Mouse (Mus musculus): ENCODE data around the gene P2rx7. TPM values are rescaled to one million over a fixed set of nuclear protein-coding genes. Genes with fewer than 3 reads are reported as not detected.

The P2rx7 gene
- 5.7 and 6.1 TPM in 2 replicates for polyA plus RNA-seq (2015; fragmentation: Nextera tagmentation; extraction: Ambion mirVana)

DNA sequence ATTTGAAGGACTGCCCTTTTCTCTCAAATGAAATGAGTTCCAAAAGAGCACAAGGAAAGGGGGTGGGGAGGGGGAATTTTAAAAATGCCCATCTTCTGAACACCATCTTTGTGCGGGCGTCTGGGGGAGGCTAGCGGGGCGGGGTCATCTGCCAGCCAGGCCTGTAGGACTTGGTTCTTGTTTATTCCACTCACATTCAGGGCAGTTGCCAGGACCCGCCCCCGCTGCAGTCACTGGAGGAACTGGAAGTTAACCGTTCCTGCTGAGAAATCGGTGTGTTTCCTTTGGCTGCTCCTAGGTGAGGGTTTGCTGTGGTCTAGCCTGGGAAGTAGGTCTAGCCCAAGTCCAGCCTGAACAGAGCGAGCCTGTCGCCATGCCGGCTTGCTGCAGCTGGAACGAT, at the start of gene P2rx7:
TSS of gene P2rx7 (plus strand) at position 211 of the 400 bp plus-strand sequence.
- H3K4me3 ChIP-seq = peak within 1 kb of the TSS; percentile 20
- H3K27ac ChIP-seq (replicated peaks) = peak within 1 kb of the TSS; percentile 68
- no peaks in the 10 kb centered on the region for H3K27me3 ChIP-seq
- H3K4me2 ChIP-seq = peak within 1 kb of the TSS; percentile 43
- H3K36me3 ChIP-seq = no peaks in the 10 kb centered on the region
- WGBS = 61% methylated on average over 12 of the region's 12 CpGs
- peak within 1 kb of the TSS; percentile 17; the same call in 1 of the 2 replicates for H3K9ac ChIP-seq
- peak; percentile 75 for ATAC-seq (ENCODE audit: low FRiP score, low read depth)
- H3K4me1 ChIP-seq (replicated peaks) = peaks cover 9% of the 10 kb centered on the region; the same call in 1 of the 2 replicates
- no peaks in the 10 kb centered on the region for H3K9me3 ChIP-seq

- Histone ChIP-seq H3K36me3 (peaks cover 66% of the 10 kb centered on the region), H3K27ac (replicated peaks) (no peak overlapping the region)
- 96% methylated on average over 4 of the region's 4 CpGs for WGBS
These were observed 48.2 kb upstream of the P2rx7 start for GRCm38 (mm10) chr5:122595470-122595869.

GRCm38 (mm10) chr5:122602233-122602632, 41.5 kb upstream of the P2rx7 start:
- Histone ChIP-seq H3K4me1 (replicated peaks) (no peaks in the 10 kb centered on the region), H3K4me2 (no peak overlapping the region), H3K4me3 (no peak overlapping the region), H3K27ac (replicated peaks) (no peak overlapping the region), H3K36me3 (peaks cover 71% of the 10 kb centered on the region), H3K9ac (no peak overlapping the region), H3K9me3 (no peaks in the 10 kb centered on the region), H3K27me3 (no peaks in the 10 kb centered on the region)
- ATAC-seq (ENCODE audit: low FRiP score, low read depth) = no peak
- 82% methylated on average over 11 of the region's 11 CpGs for WGBS

More at GRCm38 (mm10) chr5:122595470-122595869, 48.2 kb upstream of the P2rx7 start:
- H3K4me1 ChIP-seq (replicated peaks) = no peaks in the 10 kb centered on the region
- H3K4me3 ChIP-seq = no peak overlapping the region
- H3K9me3 ChIP-seq = no peaks in the 10 kb centered on the region
- no peaks in the 10 kb centered on the region for H3K27me3 ChIP-seq
- H3K9ac ChIP-seq = no peak overlapping the region
- no peak for ATAC-seq (ENCODE audit: low FRiP score, low read depth)
- no peak overlapping the region for H3K4me2 ChIP-seq

DNA sequence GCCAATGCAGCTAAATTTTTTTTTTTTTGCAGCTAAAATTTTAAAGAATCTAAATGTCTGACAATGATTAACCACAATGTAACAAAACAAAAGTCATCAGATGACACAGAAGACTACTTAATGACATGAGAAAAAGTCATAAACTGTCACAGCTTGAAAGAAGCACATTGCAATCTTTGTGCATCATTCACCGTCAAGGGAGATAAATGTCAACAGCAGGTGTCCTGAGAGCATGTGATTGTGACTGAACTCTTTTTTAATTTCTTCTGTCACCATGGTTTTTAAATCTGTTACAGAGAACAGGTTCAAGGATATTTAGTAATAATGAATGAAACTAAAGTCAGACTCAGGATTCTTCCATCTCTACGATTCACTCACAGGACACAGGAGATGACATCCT, 38.8 kb upstream of the P2rx7 start:
- no peaks in the 10 kb centered on the region for H3K4me1 ChIP-seq (replicated peaks)
- H3K27ac ChIP-seq (replicated peaks) = no peak overlapping the region
- H3K4me3 ChIP-seq = no peak overlapping the region
- no peak overlapping the region for H3K9ac ChIP-seq
- whole genome bisulfite sequencing = 58% methylated on average over 2 of the region's 2 CpGs
- no peaks in the 10 kb centered on the region for H3K27me3 ChIP-seq
- peaks cover 66% of the 10 kb centered on the region for H3K36me3 ChIP-seq
- no peaks in the 10 kb centered on the region for H3K9me3 ChIP-seq
- ATAC-seq (ENCODE audit: low FRiP score, low read depth) = no peak
- H3K4me2 ChIP-seq = no peak overlapping the region

GRCm38 (mm10) chr5:122611651-122612050, 32.1 kb upstream of the P2rx7 start:
- peak overlapping the region; percentile 1; the same call in 1 of the 2 replicates for H3K27ac ChIP-seq (replicated peaks)
- ATAC-seq (ENCODE audit: low FRiP score, low read depth) = no peak
- peaks cover 28% of the 10 kb centered on the region for H3K36me3 ChIP-seq
- H3K4me2 ChIP-seq = no peak overlapping the region
- no peak overlapping the region for H3K9ac ChIP-seq
- H3K4me3 ChIP-seq = no peak overlapping the region
- H3K4me1 ChIP-seq (replicated peaks) = peaks cover 9% of the 10 kb centered on the region
- no peaks in the 10 kb centered on the region for H3K27me3 ChIP-seq
- H3K9me3 ChIP-seq = no peaks in the 10 kb centered on the region
- WGBS = 65% methylated on average over 5 of the region's 5 CpGs

DNA sequence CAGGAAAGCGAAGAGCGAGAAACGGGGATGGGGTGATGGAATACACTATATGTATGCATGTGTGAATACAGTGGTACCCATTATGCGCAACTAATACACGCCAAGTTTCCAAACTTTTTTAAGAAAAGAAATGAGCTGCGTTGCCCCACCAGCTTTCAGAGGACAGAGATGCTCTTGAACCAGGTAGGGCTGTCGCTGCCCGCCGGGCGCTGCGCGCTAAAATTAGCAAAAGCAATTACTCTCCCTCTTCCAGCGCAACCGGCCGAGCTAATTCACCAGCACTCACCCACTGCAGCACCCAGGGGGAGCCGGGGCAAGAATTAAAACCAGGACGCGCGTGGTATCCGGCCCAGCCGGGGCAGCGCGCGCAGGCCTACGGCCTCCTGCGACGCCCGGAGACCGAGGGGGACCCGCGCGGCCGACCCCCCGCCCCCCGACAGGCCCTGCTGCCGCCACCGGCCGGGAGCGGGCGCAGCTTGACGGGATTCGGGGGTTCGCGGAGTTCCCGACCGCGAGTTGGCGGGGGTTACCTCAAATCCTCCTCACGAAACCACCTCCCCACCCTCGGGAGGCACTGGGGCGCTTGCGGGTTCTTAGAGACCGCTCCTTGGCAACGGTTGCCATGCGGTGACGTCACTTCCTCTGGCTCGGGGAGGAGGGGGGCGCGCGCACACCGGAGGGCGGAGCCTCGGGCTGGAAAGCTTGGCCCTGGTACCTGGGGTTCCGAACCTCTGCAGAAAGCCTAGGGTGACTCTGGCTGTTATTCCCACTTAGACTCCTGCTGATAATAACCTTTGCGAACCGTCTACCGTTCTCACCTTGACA, 29.6 kb upstream of the P2rx7 start, which contains the start of gene Ift81:
TSS of gene Ift81 (minus strand) at position 611 of the 825 bp plus-strand sequence.
- Histone ChIP-seq H3K27me3 (no peaks in the 10 kb centered on the region), H3K27ac (replicated peaks) (peak within 1 kb of the TSS; percentile 95), H3K36me3 (peaks cover 10% of the 10 kb centered on the region; the same call in 1 of the 2 replicates), H3K4me3 (peak within 1 kb of the TSS; percentile 93), H3K4me1 (replicated peaks) (peaks cover 9% of the 10 kb centered on the region), H3K9me3 (no peaks in the 10 kb centered on the region), H3K9ac (peak within 1 kb of the TSS; percentile 90), H3K4me2 (peak within 1 kb of the TSS; percentile 75)
- under 1% methylated on average over 67 of the region's 67 CpGs for WGBS
- peak; percentile 94 for ATAC-seq (ENCODE audit: low FRiP score, low read depth)

- H3K27me3 ChIP-seq = no peaks in the 10 kb centered on the region
- 69% methylated on average over 5 of the region's 5 CpGs for WGBS
- no peak overlapping the region for H3K27ac ChIP-seq (replicated peaks)
- no peak for ATAC-seq (ENCODE audit: low FRiP score, low read depth)
- no peak overlapping the region for H3K4me2 ChIP-seq
- H3K36me3 ChIP-seq = no peaks in the 10 kb centered on the region
- H3K9me3 ChIP-seq = no peaks in the 10 kb centered on the region
- H3K4me3 ChIP-seq = no peak overlapping the region
- H3K4me1 ChIP-seq (replicated peaks) = peaks cover 13% of the 10 kb centered on the region
- H3K9ac ChIP-seq = no peak overlapping the region
These were observed 26.0 kb upstream of the P2rx7 start for GRCm38 (mm10) chr5:122617718-122618117.

DNA sequence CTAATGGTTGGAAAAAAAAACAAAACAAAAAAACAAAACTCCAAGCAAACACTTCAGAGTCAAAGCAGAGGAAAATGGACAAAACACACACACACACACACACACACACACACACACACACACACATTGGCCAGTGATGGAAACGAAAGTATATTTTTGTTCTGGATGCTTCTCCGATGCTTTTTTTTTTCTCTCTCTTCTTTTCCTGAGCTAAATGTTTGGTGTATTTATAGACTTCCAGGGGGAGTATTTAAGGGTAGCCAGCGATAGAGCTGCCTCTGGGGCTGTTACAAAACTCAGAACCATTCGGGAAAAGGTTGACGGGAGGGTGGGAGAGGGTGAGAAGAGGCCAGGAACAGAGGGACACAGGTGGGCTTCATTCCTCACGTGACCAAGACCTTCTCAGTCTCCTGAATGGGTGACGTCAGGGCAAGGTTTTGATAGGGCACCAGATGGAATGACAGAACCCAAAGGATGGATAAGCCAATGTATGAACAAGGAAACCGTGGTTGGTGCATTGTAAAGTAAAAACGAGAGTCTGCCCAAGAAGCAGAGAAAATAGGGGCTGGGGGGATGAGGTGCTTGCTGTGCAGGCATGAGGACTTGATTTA, 23.9 kb upstream of the P2rx7 start:
- Histone ChIP-seq H3K4me3 (no peak overlapping the region), H3K4me1 (replicated peaks) (peaks cover 9% of the 10 kb centered on the region; the same call in 1 of the 2 replicates), H3K4me2 (no peak overlapping the region), H3K36me3 (no peaks in the 10 kb centered on the region), H3K27me3 (no peaks in the 10 kb centered on the region), H3K27ac (replicated peaks) (no peak overlapping the region), H3K9ac (no peak overlapping the region), H3K9me3 (no peaks in the 10 kb centered on the region)
- 80% methylated on average over 9 of the region's 9 CpGs for WGBS
- no peak for ATAC-seq (ENCODE audit: low FRiP score, low read depth)

GRCm38 (mm10) chr5:122621376-122621886, 22.3 kb upstream of the P2rx7 start:
- H3K36me3 ChIP-seq = no peaks in the 10 kb centered on the region
- no peak overlapping the region for H3K9ac ChIP-seq
- H3K27me3 ChIP-seq = no peaks in the 10 kb centered on the region
- H3K4me1 ChIP-seq (replicated peaks) = peaks cover 9% of the 10 kb centered on the region; the same call in 1 of the 2 replicates
- ATAC-seq (ENCODE audit: low FRiP score, low read depth) = peak; percentile 82; the same call in 1 of the 2 replicates
- no peak overlapping the region for H3K4me3 ChIP-seq
- no peak overlapping the region for H3K4me2 ChIP-seq
- 24% methylated on average over 7 of the region's 7 CpGs for WGBS
- peak overlapping the region; percentile 45 for H3K27ac ChIP-seq (replicated peaks)
- no peaks in the 10 kb centered on the region for H3K9me3 ChIP-seq

DNA sequence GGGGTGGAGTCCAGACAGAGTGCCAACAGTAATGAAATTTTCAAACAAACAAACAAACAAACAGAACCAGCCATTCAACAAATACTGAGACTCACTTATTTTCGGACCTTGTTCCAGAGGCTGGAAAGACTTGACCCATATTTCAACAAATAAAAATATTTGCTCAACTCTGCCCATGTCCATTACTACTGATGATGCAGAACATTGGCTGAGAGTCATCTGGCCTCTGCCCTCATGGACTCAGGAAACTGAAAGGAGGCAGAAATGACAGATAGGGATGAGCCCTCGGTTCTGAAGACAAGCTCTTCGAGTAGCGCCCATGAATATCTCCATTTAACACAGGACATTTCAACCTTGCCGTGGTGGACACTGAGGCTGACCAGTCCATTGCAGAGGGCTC, 21.2 kb upstream of the P2rx7 start:
- Histone ChIP-seq H3K27me3 (no peaks in the 10 kb centered on the region), H3K27ac (replicated peaks) (no peak overlapping the region), H3K9me3 (no peaks in the 10 kb centered on the region), H3K4me3 (no peak overlapping the region), H3K4me1 (replicated peaks) (peaks cover 9% of the 10 kb centered on the region; the same call in 1 of the 2 replicates), H3K9ac (no peak overlapping the region), H3K4me2 (no peak overlapping the region), H3K36me3 (no peaks in the 10 kb centered on the region)
- WGBS = 94% methylated on average over 5 of the region's 5 CpGs
- ATAC-seq (ENCODE audit: low FRiP score, low read depth) = no peak

DNA sequence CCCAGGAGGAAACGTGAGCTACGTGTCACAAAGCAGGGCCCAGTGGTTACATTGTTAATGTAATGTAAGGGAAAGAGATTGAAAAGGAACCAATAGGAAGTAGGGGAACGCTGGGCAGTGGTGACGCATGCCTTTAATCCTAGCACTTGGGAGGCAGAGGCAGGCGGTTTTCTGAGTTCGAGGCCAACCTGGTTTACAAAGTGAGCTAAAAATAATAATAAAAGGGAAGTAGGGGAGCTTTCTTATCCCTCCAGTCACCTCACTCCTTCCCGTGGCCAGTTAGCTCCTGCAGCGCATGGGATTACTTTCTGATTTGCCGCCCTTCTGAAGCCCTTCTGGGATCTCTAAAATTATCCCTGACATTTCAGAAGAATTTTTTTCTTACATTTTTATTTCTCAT, 19.9 kb upstream of the P2rx7 start:
- no peak overlapping the region for H3K27ac ChIP-seq (replicated peaks)
- no peak overlapping the region for H3K9ac ChIP-seq
- peaks cover 9% of the 10 kb centered on the region; the same call in 1 of the 2 replicates for H3K4me1 ChIP-seq (replicated peaks)
- no peak for ATAC-seq (ENCODE audit: low FRiP score, low read depth)
- 81% methylated on average over 9 of the region's 9 CpGs for WGBS
- H3K27me3 ChIP-seq = no peaks in the 10 kb centered on the region
- H3K4me3 ChIP-seq = no peak overlapping the region
- no peak overlapping the region for H3K4me2 ChIP-seq
- H3K36me3 ChIP-seq = no peaks in the 10 kb centered on the region
- no peaks in the 10 kb centered on the region for H3K9me3 ChIP-seq

- H3K4me3 ChIP-seq = no peak overlapping the region
- H3K27ac ChIP-seq (replicated peaks) = no peak overlapping the region
- H3K9ac ChIP-seq = no peak overlapping the region
- no peaks in the 10 kb centered on the region for H3K36me3 ChIP-seq
- H3K27me3 ChIP-seq = no peaks in the 10 kb centered on the region
- no peaks in the 10 kb centered on the region for H3K9me3 ChIP-seq
- ATAC-seq (ENCODE audit: low FRiP score, low read depth) = no peak
- 86% methylated on average over 11 of the region's 11 CpGs for WGBS
- H3K4me2 ChIP-seq = no peak overlapping the region
- H3K4me1 ChIP-seq (replicated peaks) = peaks cover 9% of the 10 kb centered on the region; the same call in 1 of the 2 replicates
These were observed 18.7 kb upstream of the P2rx7 start for GRCm38 (mm10) chr5:122624952-122625479.

Data from hindbrain, embryonic 15.5 days (tissue).